Mouse (Mus musculus): ENCODE measurements around the gene Mief2. TPM values are rescaled to one million over a fixed set of nuclear protein-coding genes. Genes with fewer than 3 reads are reported as not detected.

Gene Mief2
- polyA plus RNA-seq (2015; fragmentation: Nextera tagmentation; extraction: Ambion mirVana) = 9.3 and 9.4 TPM in 2 replicates

- Histone ChIP-seq H3K36me3 (peaks cover 23% of the 10 kb centered on the region; the same call in 1 of the 2 replicates), H3K27ac (peak within 1 kb of the TSS; percentile 91), H3K4me3 (replicated peaks) (peak within 1 kb of the TSS; percentile 87), H3K27me3 (replicated peaks) (no peaks in the 10 kb centered on the region), H3K4me2 (replicated peaks) (peak within 1 kb of the TSS; percentile 78), H3K9ac (peak within 1 kb of the TSS; percentile 90), H3K9me3 (no peaks in the 10 kb centered on the region), H3K4me1 (replicated peaks) (peaks cover 21% of the 10 kb centered on the region)
- WGBS = under 1% methylated on average over 44 of the region's 44 CpGs
- ATAC-seq = peak; percentile 93
These were observed at the start of gene Mief2 for GRCm38 (mm10) chr11:60728260-60728761. Gene Mief2, plus strand, starts transcription at chr11:60728398.

DNA sequence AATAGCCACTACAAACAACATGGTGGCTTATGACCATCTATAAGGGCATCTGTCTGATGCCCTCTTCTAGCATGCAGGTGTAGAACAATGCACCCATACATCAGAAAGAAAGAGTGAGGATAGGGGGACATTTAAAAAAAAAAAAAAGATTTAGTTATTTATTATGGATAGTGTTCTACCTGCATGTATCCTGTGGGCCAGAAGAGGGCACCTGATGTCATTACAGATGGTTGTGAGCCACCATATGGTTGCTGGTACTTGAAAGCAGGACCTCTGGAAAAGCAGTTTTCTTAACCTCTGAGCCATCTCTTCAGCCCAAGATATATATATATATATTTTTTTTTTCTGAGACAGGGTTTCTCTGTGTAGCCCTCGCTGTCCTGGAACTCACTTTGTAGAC, 32.0 kb upstream of the Mief2 start:
- no peaks in the 10 kb centered on the region for H3K9me3 ChIP-seq
- H3K4me3 ChIP-seq (replicated peaks) = no peak overlapping the region
- H3K4me2 ChIP-seq (replicated peaks) = no peak overlapping the region
- 69% methylated on average over 1 of the region's 1 CpGs for WGBS
- H3K4me1 ChIP-seq (replicated peaks) = peaks cover 14% of the 10 kb centered on the region
- H3K27me3 ChIP-seq (replicated peaks) = no peaks in the 10 kb centered on the region
- no peaks in the 10 kb centered on the region for H3K36me3 ChIP-seq
- H3K9ac ChIP-seq = no peak overlapping the region
- no peak overlapping the region for H3K27ac ChIP-seq
- ATAC-seq = no peak

DNA sequence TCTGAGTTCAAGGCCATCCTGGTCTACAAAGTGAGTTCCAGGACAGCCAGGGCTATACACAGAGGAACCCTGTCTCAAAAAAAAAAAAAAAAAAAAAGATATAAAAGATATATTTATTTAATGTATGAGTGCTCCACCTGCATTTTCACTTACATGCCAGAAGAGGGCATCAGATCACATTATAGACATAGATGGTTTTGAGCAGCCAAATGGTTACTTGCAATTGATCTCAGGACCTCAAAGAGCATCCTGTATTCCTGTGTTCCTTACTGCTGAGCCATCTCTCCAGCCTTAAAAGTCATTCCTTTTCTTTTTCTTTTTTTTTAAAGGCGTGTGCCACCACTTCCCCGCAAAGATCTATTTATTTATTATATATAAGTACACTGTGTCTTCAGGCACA, 30.6 kb upstream of the Mief2 start:
- Histone ChIP-seq H3K4me2 (replicated peaks) (no peak overlapping the region), H3K4me3 (replicated peaks) (no peak overlapping the region), H3K9ac (no peak overlapping the region), H3K4me1 (replicated peaks) (peaks cover 20% of the 10 kb centered on the region), H3K27me3 (replicated peaks) (no peaks in the 10 kb centered on the region), H3K27ac (no peak overlapping the region), H3K36me3 (no peaks in the 10 kb centered on the region), H3K9me3 (no peaks in the 10 kb centered on the region)
- ATAC-seq = no peak
- 73% methylated on average over 2 of the region's 2 CpGs for WGBS

DNA sequence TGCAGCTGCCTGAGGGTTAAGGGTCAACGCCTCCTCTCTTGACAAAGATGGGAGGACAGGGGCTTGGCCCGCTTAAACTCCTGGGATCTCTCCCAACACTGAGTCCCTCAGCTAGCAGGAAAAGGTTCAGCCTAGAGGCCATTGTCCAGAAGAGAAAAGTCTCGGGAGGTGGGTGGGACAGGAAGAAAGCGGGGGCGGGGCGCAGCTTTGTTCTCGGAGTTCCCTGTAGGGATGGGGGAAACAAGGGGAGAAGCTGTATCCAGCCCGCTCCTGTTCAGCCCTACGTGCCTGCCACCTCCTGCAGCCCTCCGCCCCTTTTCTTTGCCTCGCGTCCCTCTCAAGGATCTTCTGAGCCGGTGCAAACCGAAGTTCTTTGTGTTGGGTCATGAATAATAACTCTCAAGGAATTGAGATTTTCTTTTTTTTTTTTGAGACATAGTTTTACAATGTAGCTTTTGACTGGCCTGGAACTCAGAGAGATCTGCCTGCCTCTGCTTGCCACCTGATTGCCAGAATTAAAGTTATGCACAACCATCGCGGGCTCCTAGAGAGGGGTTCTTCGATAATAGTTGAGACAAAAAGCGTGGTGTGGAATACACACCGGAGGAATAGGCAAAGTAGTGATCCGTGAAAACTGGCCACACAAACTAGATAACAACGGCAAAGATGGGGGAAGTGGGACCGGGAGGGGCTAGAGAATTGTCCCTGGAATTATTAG, 29.2 kb upstream of the Mief2 start:
- Histone ChIP-seq H3K9ac (peak overlapping the region; percentile 83), H3K4me3 (replicated peaks) (peak overlapping the region; percentile 82), H3K36me3 (no peaks in the 10 kb centered on the region), H3K27ac (peak overlapping the region; percentile 80), H3K4me2 (replicated peaks) (peak overlapping the region; percentile 79), H3K9me3 (no peaks in the 10 kb centered on the region), H3K27me3 (replicated peaks) (no peaks in the 10 kb centered on the region), H3K4me1 (replicated peaks) (peaks cover 20% of the 10 kb centered on the region)
- WGBS = 2% methylated on average over 22 of the region's 22 CpGs
- peak; percentile 54 for ATAC-seq

DNA sequence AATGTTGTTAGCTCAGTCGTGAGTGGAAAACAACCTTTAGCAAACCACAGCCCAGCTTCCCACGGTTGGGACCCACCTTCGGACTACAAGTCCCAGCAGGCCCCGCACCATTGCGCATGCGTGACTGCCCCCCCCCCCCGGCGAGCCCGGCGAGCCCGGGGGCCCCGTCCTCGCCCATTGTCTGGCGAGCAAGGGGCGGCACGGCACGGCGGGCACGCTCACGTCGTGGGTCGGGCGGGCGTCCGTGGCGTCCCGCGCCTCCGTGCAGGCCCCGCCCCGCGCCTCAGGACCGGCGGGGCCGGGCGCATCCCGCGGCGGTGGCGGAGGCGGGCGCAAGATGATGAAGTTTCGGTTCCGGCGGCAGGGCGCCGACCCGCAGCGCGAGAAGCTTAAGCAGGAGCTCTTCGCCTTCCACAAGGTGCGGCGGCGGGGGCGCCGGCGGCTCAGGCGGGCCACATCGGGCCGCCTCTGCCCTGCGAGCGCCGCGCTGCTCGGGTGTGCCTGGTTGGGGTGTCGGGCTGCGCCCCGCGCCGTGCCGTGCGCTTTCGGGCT, 28.6 kb upstream of the Mief2 start, which contains the start of gene Llgl1:
TSS of gene Llgl1 (plus strand) at position 200 of the 552 bp plus-strand sequence.
- ATAC-seq = peak; percentile 92
- WGBS = under 1% methylated on average over 66 of the region's 73 CpGs
- Histone ChIP-seq H3K4me2 (replicated peaks) (peak within 1 kb of the TSS; percentile 79), H3K27me3 (replicated peaks) (no peaks in the 10 kb centered on the region), H3K4me1 (replicated peaks) (peaks cover 20% of the 10 kb centered on the region), H3K27ac (peak within 1 kb of the TSS; percentile 80), H3K9me3 (no peaks in the 10 kb centered on the region), H3K4me3 (replicated peaks) (peak within 1 kb of the TSS; percentile 82), H3K36me3 (peaks cover under 1% of the 10 kb centered on the region; the same call in 1 of the 2 replicates), H3K9ac (peak within 1 kb of the TSS; percentile 83)

- H3K27me3 ChIP-seq (replicated peaks) = no peaks in the 10 kb centered on the region
- H3K4me2 ChIP-seq (replicated peaks) = peak overlapping the region; percentile 79
- no peak; the same call in 1 of the 2 replicates for ATAC-seq
- H3K9me3 ChIP-seq = no peaks in the 10 kb centered on the region
- 28% methylated on average over 12 of the region's 12 CpGs for WGBS
- peak overlapping the region; percentile 82 for H3K4me3 ChIP-seq (replicated peaks)
- 0 out of 2 replicates have a peak overlapping the region, but pooled peaks have one; percentile 66 for H3K27ac ChIP-seq
- H3K4me1 ChIP-seq (replicated peaks) = peaks cover 20% of the 10 kb centered on the region
- H3K9ac ChIP-seq = peak overlapping the region; percentile 83
- H3K36me3 ChIP-seq = peaks cover 8% of the 10 kb centered on the region; the same call in 1 of the 2 replicates
These were observed 27.6 kb upstream of the Mief2 start for GRCm38 (mm10) chr11:60700320-60701185.

- Histone ChIP-seq H3K27me3 (replicated peaks) (no peaks in the 10 kb centered on the region), H3K9ac (no peak overlapping the region), H3K9me3 (no peaks in the 10 kb centered on the region), H3K27ac (no peak overlapping the region), H3K4me2 (replicated peaks) (no peak overlapping the region), H3K4me3 (replicated peaks) (no peak overlapping the region), H3K4me1 (replicated peaks) (peaks cover 20% of the 10 kb centered on the region), H3K36me3 (peaks cover 15% of the 10 kb centered on the region; the same call in 1 of the 2 replicates)
- 71% methylated on average over 3 of the region's 4 CpGs for WGBS
- ATAC-seq = no peak
These were observed 26.6 kb upstream of the Mief2 start for GRCm38 (mm10) chr11:60701611-60702010.

DNA sequence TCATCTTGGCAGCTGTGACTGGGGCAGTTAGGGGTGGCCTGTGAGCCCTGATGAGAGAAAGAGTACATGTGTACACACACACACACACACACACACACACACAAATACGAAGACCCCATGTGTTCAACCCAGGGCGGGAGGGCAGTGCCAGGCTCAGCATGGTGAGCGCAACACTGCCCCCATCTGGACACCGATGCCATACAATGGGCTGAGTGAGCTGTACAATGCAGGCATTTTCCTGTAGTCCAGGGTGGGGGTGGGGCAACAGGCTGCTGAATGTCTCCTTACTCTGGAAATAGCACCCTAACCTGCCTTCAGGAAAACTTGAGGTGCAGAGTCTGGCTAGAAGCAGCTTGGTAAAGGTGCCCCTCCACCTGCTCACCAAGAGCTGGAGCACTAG, 25.1 kb upstream of the Mief2 start:
- WGBS = 44% methylated on average over 4 of the region's 4 CpGs
- no peak overlapping the region for H3K4me3 ChIP-seq (replicated peaks)
- H3K4me1 ChIP-seq (replicated peaks) = peaks cover 20% of the 10 kb centered on the region
- no peak overlapping the region for H3K9ac ChIP-seq
- H3K4me2 ChIP-seq (replicated peaks) = no peak overlapping the region
- H3K9me3 ChIP-seq = no peaks in the 10 kb centered on the region
- no peak overlapping the region for H3K27ac ChIP-seq
- no peaks in the 10 kb centered on the region for H3K27me3 ChIP-seq (replicated peaks)
- peaks cover 25% of the 10 kb centered on the region for H3K36me3 ChIP-seq
- no peak for ATAC-seq

DNA sequence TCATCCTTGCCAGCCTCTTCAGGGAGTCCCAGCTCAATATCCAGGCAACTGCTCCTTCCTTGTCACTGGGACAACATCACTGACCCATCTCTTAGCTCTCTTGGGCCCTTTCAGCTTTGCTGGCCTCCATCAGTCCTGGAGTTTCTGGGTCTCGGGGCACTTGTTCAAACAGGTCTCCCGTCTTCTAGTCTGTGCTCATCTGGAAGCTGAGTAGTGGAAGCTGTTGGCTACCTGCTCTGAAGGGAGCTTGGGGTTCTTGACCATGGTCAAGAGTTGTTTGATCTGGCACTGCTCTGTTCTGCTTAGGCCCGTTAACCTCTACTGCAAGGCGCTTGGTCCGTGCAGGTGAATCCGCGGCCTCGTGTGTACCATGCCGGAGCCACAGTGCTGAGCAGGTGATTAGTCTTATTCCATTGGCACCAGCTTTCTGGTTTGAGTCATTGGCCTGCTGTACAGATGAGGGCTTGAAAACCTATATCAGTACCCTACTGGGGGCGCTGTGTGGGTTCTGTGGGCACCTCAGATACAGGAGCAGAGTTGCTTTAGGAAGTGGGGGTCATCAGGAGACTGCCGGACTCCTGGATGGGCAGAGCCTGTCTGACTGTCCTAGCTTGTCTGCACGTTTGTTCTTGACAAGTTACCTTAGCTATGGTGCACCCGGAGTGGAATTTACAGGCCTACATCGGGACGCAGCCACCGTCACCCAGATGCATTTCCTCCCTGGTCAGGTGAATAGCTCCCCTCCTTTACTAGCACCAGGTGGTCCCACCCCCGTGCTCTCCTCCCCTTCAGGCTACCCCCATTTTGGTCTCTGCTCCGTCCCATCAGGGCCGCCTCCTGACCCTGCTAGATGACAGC, 23.9 kb upstream of the Mief2 start:
- no peaks in the 10 kb centered on the region for H3K9me3 ChIP-seq
- peaks cover 33% of the 10 kb centered on the region for H3K36me3 ChIP-seq
- H3K4me3 ChIP-seq (replicated peaks) = no peak overlapping the region
- no peak for ATAC-seq
- no peaks in the 10 kb centered on the region for H3K27me3 ChIP-seq (replicated peaks)
- no peak overlapping the region for H3K9ac ChIP-seq
- no peak overlapping the region for H3K4me2 ChIP-seq (replicated peaks)
- H3K27ac ChIP-seq = no peak overlapping the region
- WGBS = 90% methylated on average over 19 of the region's 19 CpGs
- H3K4me1 ChIP-seq (replicated peaks) = peaks cover 12% of the 10 kb centered on the region

GRCm38 (mm10) chr11:60705255-60705654, 22.9 kb upstream of the Mief2 start:
- ATAC-seq = no peak
- H3K9ac ChIP-seq = no peak overlapping the region
- no peak overlapping the region for H3K27ac ChIP-seq
- H3K27me3 ChIP-seq (replicated peaks) = no peaks in the 10 kb centered on the region
- H3K36me3 ChIP-seq = peaks cover 36% of the 10 kb centered on the region
- H3K9me3 ChIP-seq = no peaks in the 10 kb centered on the region
- 95% methylated on average over 3 of the region's 3 CpGs for WGBS
- peaks cover 12% of the 10 kb centered on the region for H3K4me1 ChIP-seq (replicated peaks)
- no peak overlapping the region for H3K4me2 ChIP-seq (replicated peaks)
- H3K4me3 ChIP-seq (replicated peaks) = no peak overlapping the region

DNA sequence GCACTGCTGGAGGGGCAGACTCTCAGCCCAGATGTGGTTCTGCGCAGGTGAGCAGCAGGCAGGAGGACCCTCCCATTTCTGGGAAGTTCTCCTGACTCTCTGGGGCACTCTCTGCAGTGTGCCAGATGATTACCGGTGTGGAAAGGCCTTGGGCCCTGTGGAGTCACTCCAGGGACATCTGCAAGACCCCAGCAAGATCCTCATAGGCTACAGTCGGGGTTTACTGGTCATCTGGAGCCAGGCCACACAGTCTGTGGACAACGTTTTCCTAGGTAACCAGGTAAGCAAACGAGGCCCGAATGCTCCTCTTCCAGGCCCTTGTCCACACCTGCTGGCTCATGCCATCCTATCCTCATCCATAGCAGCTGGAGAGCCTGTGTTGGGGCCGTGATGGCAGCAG, 22.1 kb upstream of the Mief2 start:
- no peak for ATAC-seq
- H3K27me3 ChIP-seq (replicated peaks) = no peaks in the 10 kb centered on the region
- H3K9ac ChIP-seq = no peak overlapping the region
- WGBS = 93% methylated on average over 7 of the region's 7 CpGs
- H3K9me3 ChIP-seq = no peaks in the 10 kb centered on the region
- peaks cover 7% of the 10 kb centered on the region for H3K4me1 ChIP-seq (replicated peaks)
- no peak overlapping the region for H3K4me2 ChIP-seq (replicated peaks)
- H3K27ac ChIP-seq = no peak overlapping the region
- peaks cover 41% of the 10 kb centered on the region for H3K36me3 ChIP-seq
- no peak overlapping the region for H3K4me3 ChIP-seq (replicated peaks)

Measured in intestine, embryonic 15.5 days (tissue).